Mouse (Mus musculus) layer of hippocampus, adult 9-10 months (tissue): ENCODE measurements around the gene Ints7.

Source experiments
- DNase-seq: peaks from one replicate; pipeline ENCODE4 v3.0.0; 2022; ENCODE audit warnings: low spot score

The Ints7 gene

GRCm38 (mm10) chr1:191632511-191633095 is 57.2 kb downstream of the Ints7 start:
- no peak for DNase-seq

GRCm38 (mm10) chr1:191634116-191634515 is 58.7 kb downstream of the Ints7 start:
- DNase-seq, result no peak

GRCm38 (mm10) chr1:191638404-191638803 is 63.0 kb downstream of the Ints7 start:
- no peak for DNase-seq

- no peak for DNase-seq
These were observed 63.9 kb downstream of the Ints7 start for GRCm38 (mm10) chr1:191639200-191639807.

GRCm38 (mm10) chr1:191640146-191640545 is 64.7 kb downstream of the Ints7 start:
- no peak for DNase-seq

- DNase-seq, result no peak
These were observed 65.4 kb downstream of the Ints7 start for GRCm38 (mm10) chr1:191640848-191641247.

- no peak for DNase-seq
These were observed 66.0 kb downstream of the Ints7 start for GRCm38 (mm10) chr1:191641438-191641837.

- DNase-seq, result no peak
These were observed 67.5 kb downstream of the Ints7 start for GRCm38 (mm10) chr1:191642903-191643302.

GRCm38 (mm10) chr1:191645921-191646320 is 70.5 kb downstream of the Ints7 start:
- DNase-seq, result no peak

- no peak for DNase-seq
These were observed 72.2 kb downstream of the Ints7 start for GRCm38 (mm10) chr1:191647590-191647989.

- no peak for DNase-seq
These were observed 84.0 kb downstream of the Ints7 start for GRCm38 (mm10) chr1:191659441-191659840.

GRCm38 (mm10) chr1:191661019-191661796 is 85.8 kb downstream of the Ints7 start:
- no peak for DNase-seq

GRCm38 (mm10) chr1:191662178-191662898 is 86.9 kb downstream of the Ints7 start:
- no peak for DNase-seq

- no peak for DNase-seq
These were observed 87.6 kb downstream of the Ints7 start for GRCm38 (mm10) chr1:191662899-191663500.

- no peak for DNase-seq
These were observed 88.2 kb downstream of the Ints7 start for GRCm38 (mm10) chr1:191663603-191664002.

- no peak for DNase-seq
These were observed 90.9 kb downstream of the Ints7 start for GRCm38 (mm10) chr1:191666351-191666750.

- no peak for DNase-seq
These were observed 92.6 kb downstream of the Ints7 start for GRCm38 (mm10) chr1:191668030-191668429.
